Mouse (Mus musculus): ENCODE measurements at regions not wholly inside any gene's neighbourhood (a gene's known extent, or its start where the extent isn't known, plus 50 kb on each side); places are given as distances from the start of the nearest gene placed in this dataset.

GRCm38 (mm10) chr3:147244911-147245430, 392.8 kb downstream of the Ttll7 start:
- no peaks in the 10 kb centered on the region for H3K27me3 ChIP-seq (replicated peaks)
- ATAC-seq (ENCODE audit: extremely low read depth, insufficient number of reproducible peaks, low FRiP score, low TSS enrichment) = no peak
- H3K4me2 ChIP-seq = no peak overlapping the region
- H3K36me3 ChIP-seq = no peaks in the 10 kb centered on the region
- no peaks in the 10 kb centered on the region for H3K9me3 ChIP-seq
- WGBS = 71% methylated on average over 5 of the region's 5 CpGs
- no peaks in the 10 kb centered on the region for H3K4me1 ChIP-seq
- no peak overlapping the region for H3K27ac ChIP-seq (replicated peaks)
- no peak overlapping the region for H3K9ac ChIP-seq
- no peak overlapping the region for H3K4me3 ChIP-seq

GRCm38 (mm10) chr3:147246141-147246540, 394.0 kb downstream of the Ttll7 start:
- ATAC-seq (ENCODE audit: extremely low read depth, insufficient number of reproducible peaks, low FRiP score, low TSS enrichment) = no peak
- H3K36me3 ChIP-seq = no peaks in the 10 kb centered on the region
- H3K9me3 ChIP-seq = no peaks in the 10 kb centered on the region
- H3K27me3 ChIP-seq (replicated peaks) = no peaks in the 10 kb centered on the region
- H3K4me3 ChIP-seq = no peak overlapping the region
- H3K4me1 ChIP-seq = no peaks in the 10 kb centered on the region
- no peak overlapping the region for H3K9ac ChIP-seq
- no peak overlapping the region for H3K27ac ChIP-seq (replicated peaks)
- no peak overlapping the region for H3K4me2 ChIP-seq
- 72% methylated on average over 5 of the region's 5 CpGs for WGBS

- Histone ChIP-seq H3K9me3 (no peaks in the 10 kb centered on the region), H3K27me3 (replicated peaks) (no peaks in the 10 kb centered on the region), H3K4me3 (no peak overlapping the region), H3K4me1 (0 out of 2 replicates have a peak, but pooled peaks cover 3% of the 10 kb centered on the region), H3K27ac (replicated peaks) (no peak overlapping the region), H3K4me2 (no peak overlapping the region), H3K36me3 (no peaks in the 10 kb centered on the region), H3K9ac (no peak overlapping the region)
- 80% methylated on average over 1 of the region's 1 CpGs for WGBS
- ATAC-seq (ENCODE audit: extremely low read depth, insufficient number of reproducible peaks, low FRiP score, low TSS enrichment) = no peak
Measured at GRCm38 (mm10) chr3:147249466-147249865, 397.3 kb downstream of the Ttll7 start.

DNA sequence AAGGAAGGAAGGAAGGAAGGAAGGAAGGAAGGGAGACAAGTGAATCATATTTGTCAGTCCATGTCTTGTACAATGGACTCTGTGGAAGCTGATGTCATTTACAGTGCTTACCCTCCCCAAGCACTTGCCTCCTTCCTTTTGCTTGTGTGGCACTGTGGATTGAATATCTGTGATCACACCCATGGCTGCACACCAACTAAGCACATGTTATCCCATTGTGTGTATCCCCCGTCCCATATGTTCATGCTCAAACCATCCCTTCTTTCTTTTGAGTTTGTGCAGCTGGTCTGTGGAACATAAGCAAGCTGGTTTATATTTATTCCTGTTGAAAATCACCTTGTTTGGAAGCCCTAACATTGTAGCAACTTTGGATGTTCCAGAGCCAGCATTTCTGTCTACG, 397.7 kb downstream of the Ttll7 start:
- no peak for ATAC-seq (ENCODE audit: extremely low read depth, insufficient number of reproducible peaks, low FRiP score, low TSS enrichment)
- no peaks in the 10 kb centered on the region for H3K27me3 ChIP-seq (replicated peaks)
- WGBS = 69% methylated on average over 2 of the region's 2 CpGs
- no peaks in the 10 kb centered on the region for H3K36me3 ChIP-seq
- H3K9me3 ChIP-seq = no peaks in the 10 kb centered on the region
- no peak overlapping the region for H3K4me2 ChIP-seq
- no peak overlapping the region for H3K9ac ChIP-seq
- H3K27ac ChIP-seq (replicated peaks) = no peak overlapping the region
- no peak overlapping the region for H3K4me3 ChIP-seq
- H3K4me1 ChIP-seq = 0 out of 2 replicates have a peak, but pooled peaks cover 3% of the 10 kb centered on the region

- Histone ChIP-seq H3K9me3 (no peaks in the 10 kb centered on the region), H3K9ac (no peak overlapping the region), H3K4me2 (no peak overlapping the region), H3K4me1 (0 out of 2 replicates have a peak, but pooled peaks cover 3% of the 10 kb centered on the region), H3K27ac (replicated peaks) (no peak overlapping the region), H3K4me3 (no peak overlapping the region), H3K27me3 (replicated peaks) (no peaks in the 10 kb centered on the region), H3K36me3 (no peaks in the 10 kb centered on the region)
- WGBS = 73% methylated on average over 4 of the region's 4 CpGs
- ATAC-seq (ENCODE audit: extremely low read depth, insufficient number of reproducible peaks, low FRiP score, low TSS enrichment) = no peak
Measured at GRCm38 (mm10) chr3:147252226-147252788, 400.1 kb downstream of the Ttll7 start.

- 0 out of 2 replicates have a peak, but pooled peaks cover 3% of the 10 kb centered on the region for H3K4me1 ChIP-seq
- H3K27me3 ChIP-seq (replicated peaks) = no peaks in the 10 kb centered on the region
- 54% methylated on average over 6 of the region's 6 CpGs for WGBS
- no peak overlapping the region for H3K9ac ChIP-seq
- H3K4me2 ChIP-seq = no peak overlapping the region
- no peak overlapping the region for H3K27ac ChIP-seq (replicated peaks)
- no peak for ATAC-seq (ENCODE audit: extremely low read depth, insufficient number of reproducible peaks, low FRiP score, low TSS enrichment)
- H3K36me3 ChIP-seq = no peaks in the 10 kb centered on the region
- no peak overlapping the region for H3K4me3 ChIP-seq
- no peaks in the 10 kb centered on the region for H3K9me3 ChIP-seq
Measured at GRCm38 (mm10) chr3:147252812-147253211, 400.6 kb downstream of the Ttll7 start.

DNA sequence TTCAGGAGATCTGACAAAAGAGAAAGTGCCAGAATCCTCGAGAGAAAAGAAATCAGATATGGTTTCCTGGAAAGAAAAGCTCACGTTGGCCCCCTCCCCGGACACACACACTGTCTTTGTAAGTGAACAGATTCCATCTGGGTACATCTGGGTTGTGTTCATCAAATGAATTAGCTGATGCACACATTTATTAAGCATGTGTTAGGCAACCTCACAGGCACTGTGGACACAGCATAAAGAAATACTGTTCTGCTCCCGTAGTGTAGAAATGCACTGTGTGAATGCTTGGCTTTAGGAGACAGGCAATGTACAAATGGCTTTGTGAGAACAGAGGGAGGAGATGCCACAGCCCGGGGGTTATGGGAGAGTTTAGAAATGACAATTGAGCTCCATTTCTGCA, 402.3 kb downstream of the Ttll7 start:
- no peaks in the 10 kb centered on the region for H3K27me3 ChIP-seq (replicated peaks)
- no peaks in the 10 kb centered on the region for H3K36me3 ChIP-seq
- 0 out of 2 replicates have a peak, but pooled peaks cover 3% of the 10 kb centered on the region for H3K4me1 ChIP-seq
- H3K9me3 ChIP-seq = no peaks in the 10 kb centered on the region
- no peak overlapping the region for H3K4me2 ChIP-seq
- 61% methylated on average over 5 of the region's 5 CpGs for WGBS
- H3K9ac ChIP-seq = no peak overlapping the region
- ATAC-seq (ENCODE audit: extremely low read depth, insufficient number of reproducible peaks, low FRiP score, low TSS enrichment) = no peak
- no peak overlapping the region for H3K27ac ChIP-seq (replicated peaks)
- no peak overlapping the region for H3K4me3 ChIP-seq

GRCm38 (mm10) chr3:147260958-147261595, 408.9 kb downstream of the Ttll7 start:
- Histone ChIP-seq H3K4me1 (0 out of 2 replicates have a peak, but pooled peaks cover 6% of the 10 kb centered on the region), H3K9me3 (no peaks in the 10 kb centered on the region), H3K27ac (replicated peaks) (no peak overlapping the region), H3K4me3 (no peak overlapping the region), H3K36me3 (no peaks in the 10 kb centered on the region), H3K4me2 (no peak overlapping the region), H3K9ac (no peak overlapping the region), H3K27me3 (replicated peaks) (no peaks in the 10 kb centered on the region)
- ATAC-seq (ENCODE audit: extremely low read depth, insufficient number of reproducible peaks, low FRiP score, low TSS enrichment) = no peak
- WGBS = 59% methylated on average over 10 of the region's 10 CpGs

- Histone ChIP-seq H3K27me3 (replicated peaks) (no peaks in the 10 kb centered on the region), H3K4me1 (0 out of 2 replicates have a peak, but pooled peaks cover 6% of the 10 kb centered on the region), H3K4me2 (no peak overlapping the region), H3K36me3 (no peaks in the 10 kb centered on the region), H3K9ac (no peak overlapping the region), H3K27ac (replicated peaks) (peak overlapping the region; percentile 79), H3K4me3 (no peak overlapping the region), H3K9me3 (no peaks in the 10 kb centered on the region)
- WGBS = 51% methylated on average over 5 of the region's 5 CpGs
- no peak for ATAC-seq (ENCODE audit: extremely low read depth, insufficient number of reproducible peaks, low FRiP score, low TSS enrichment)
Measured at GRCm38 (mm10) chr3:147266556-147266955, 414.4 kb downstream of the Ttll7 start.

- H3K27me3 ChIP-seq (replicated peaks) = no peaks in the 10 kb centered on the region
- no peaks in the 10 kb centered on the region for H3K36me3 ChIP-seq
- peaks cover 12% of the 10 kb centered on the region for H3K4me1 ChIP-seq
- WGBS = 27% methylated on average over 3 of the region's 3 CpGs
- H3K9me3 ChIP-seq = no peaks in the 10 kb centered on the region
- no peak for ATAC-seq (ENCODE audit: extremely low read depth, insufficient number of reproducible peaks, low FRiP score, low TSS enrichment)
- H3K27ac ChIP-seq (replicated peaks) = peak overlapping the region; percentile 49; the same call in 1 of the 2 replicates
- no peak overlapping the region for H3K4me3 ChIP-seq
- no peak overlapping the region for H3K4me2 ChIP-seq
- H3K9ac ChIP-seq = no peak overlapping the region
Measured at GRCm38 (mm10) chr3:147273446-147273845, 421.3 kb downstream of the Ttll7 start.

DNA sequence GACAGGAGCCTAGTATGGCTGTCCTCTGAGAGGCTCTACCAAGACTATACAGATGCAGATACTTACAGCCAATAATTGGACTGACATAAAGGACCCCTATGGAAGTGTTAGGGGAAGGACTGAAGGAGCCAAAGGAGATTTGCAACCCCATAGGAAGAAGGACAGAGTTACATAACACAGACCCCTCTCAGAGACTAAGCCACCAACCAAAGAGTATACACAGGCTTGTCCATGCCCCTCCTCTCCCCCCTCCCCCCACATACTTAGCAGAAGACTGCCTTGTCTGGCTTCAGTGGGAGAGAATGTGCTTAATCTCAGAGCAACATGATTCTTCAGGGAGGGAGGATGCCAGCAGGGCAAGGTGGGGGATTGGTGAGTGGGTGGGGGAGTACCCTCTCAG, 426.4 kb downstream of the Ttll7 start:
- ATAC-seq (ENCODE audit: extremely low read depth, insufficient number of reproducible peaks, low FRiP score, low TSS enrichment) = no peak
- no peaks in the 10 kb centered on the region for H3K27me3 ChIP-seq (replicated peaks)
- H3K4me1 ChIP-seq = peaks cover 17% of the 10 kb centered on the region
- H3K4me3 ChIP-seq = no peak overlapping the region
- no peak overlapping the region for H3K27ac ChIP-seq (replicated peaks)
- no peaks in the 10 kb centered on the region for H3K36me3 ChIP-seq
- H3K4me2 ChIP-seq = no peak overlapping the region
- H3K9ac ChIP-seq = no peak overlapping the region
- H3K9me3 ChIP-seq = no peaks in the 10 kb centered on the region

- Histone ChIP-seq H3K4me1 (peaks cover 55% of the 10 kb centered on the region), H3K36me3 (no peaks in the 10 kb centered on the region), H3K4me3 (no peak overlapping the region), H3K9ac (no peak overlapping the region), H3K9me3 (no peaks in the 10 kb centered on the region), H3K4me2 (no peak overlapping the region), H3K27me3 (replicated peaks) (no peaks in the 10 kb centered on the region), H3K27ac (replicated peaks) (no peak overlapping the region)
- no peak for ATAC-seq (ENCODE audit: extremely low read depth, insufficient number of reproducible peaks, low FRiP score, low TSS enrichment)
- WGBS = 32% methylated on average over 9 of the region's 9 CpGs
Measured at GRCm38 (mm10) chr3:147283724-147284123, 431.6 kb downstream of the Ttll7 start.
